Mouse (Mus musculus) liver, adult (tissue): Measurements from ENCODE around the gene Egr2.

ENCODE experiments used
- GATA4 ChIP-seq: IDR thresholded peaks from 2 replicates; pipeline ENCODE4 v1.6.1; 2014; ENCODE audit warnings: mild to moderate bottlenecking, low read length; ENCODE audit not compliant: insufficient replicate concordance

Gene Egr2

GRCm38 (mm10) chr10:67526435-67526834 lies 8.8 kb upstream of the Egr2 start:
- TF ChIP-seq GATA4, result no peak

GRCm38 (mm10) chr10:67529769-67530168 lies 5.5 kb upstream of the Egr2 start:
- no peak for TF ChIP-seq GATA4

- no peak; the same call in 1 of the 2 replicates for TF ChIP-seq GATA4
Observed at GRCm38 (mm10) chr10:67535972-67536371, 697 bp downstream of the Egr2 start.

GRCm38 (mm10) chr10:67536621-67537141 lies 1.4 kb downstream of the Egr2 start:
- TF ChIP-seq GATA4, result no peak

- TF ChIP-seq GATA4, result no peak
Observed at GRCm38 (mm10) chr10:67537151-67537994, 2.1 kb downstream of the Egr2 start.

- no peak for TF ChIP-seq GATA4
Observed at GRCm38 (mm10) chr10:67538106-67538505, 2.8 kb downstream of the Egr2 start.

- TF ChIP-seq GATA4, result no peak
Observed at GRCm38 (mm10) chr10:67538585-67539400, 3.5 kb downstream of the Egr2 start.

- TF ChIP-seq GATA4, result no peak
Observed at GRCm38 (mm10) chr10:67539401-67539730, 4.1 kb downstream of the Egr2 start.

- TF ChIP-seq GATA4, result no peak
Observed at GRCm38 (mm10) chr10:67540591-67540990, 5.3 kb downstream of the Egr2 start.

- no peak for TF ChIP-seq GATA4
Observed at GRCm38 (mm10) chr10:67547850-67548260, 12.6 kb downstream of the Egr2 start.

GRCm38 (mm10) chr10:67548261-67548854 lies 13.1 kb downstream of the Egr2 start:
- TF ChIP-seq GATA4, result no peak

GRCm38 (mm10) chr10:67548877-67549731 lies 13.8 kb downstream of the Egr2 start, which contains the start of gene Ado:
Ado (minus strand) TSS chr10:67548955.
- peak; percentile 52; the same call in 1 of the 2 replicates for TF ChIP-seq GATA4

- no peak for TF ChIP-seq GATA4
Observed at GRCm38 (mm10) chr10:67558053-67558452, 22.8 kb downstream of the Egr2 start.

- no peak for TF ChIP-seq GATA4
Observed at GRCm38 (mm10) chr10:67559765-67560394, 24.6 kb downstream of the Egr2 start.
